14 mouse cellular contexts compared by ENCODE assay signal in genomic region chr11:105946694-105947154, GRCm38 (mm10). TPM values are rescaled to one million over a fixed set of nuclear protein-coding genes. Genes with fewer than 3 reads are reported as not detected.
DNase-seq lines count a peak whose midpoint lies in the region; ATAC-seq and TF ChIP-seq lines count a peak whose summit lies in the region.
"Had no signal": no experiment of that assay in that cellular context is flagged by ENCODE, and none has a peak within 500 bp of the region (broad histone marks: within the 10 kb centered on the region; RNA-seq: fewer than 3 reads in every experiment).

No protein-coding gene starts in this region.

- WGBS in lung, adult 2 months: 27% methylated on average over 11 of the region's 11 CpGs
- WGBS in intestine, embryonic 16.5 days: 33% methylated on average over 11 of the region's 11 CpGs
- WGBS in small intestine, adult 2 months: 26% methylated on average over 11 of the region's 11 CpGs

- no peak overlapping the region for H3K9ac ChIP-seq in intestine, embryonic 16.5 days (ENCODE audit: low read depth, low read length)
- H3K9ac ChIP-seq: neural tube, embryonic 15.5 days had no signal

- TF ChIP-seq CTCF in lung, adult 2 months (IDR thresholded peaks at IDR 0.05; ENCODE audit: insufficient read depth, low read length): no peak
- TF ChIP-seq CTCF in small intestine, adult 2 months (IDR thresholded peaks at IDR 0.05; ENCODE audit: extremely low read depth, insufficient read length, insufficient replicate concordance, low read depth, low read length): no peak

- H3K27me3 ChIP-seq in intestine, embryonic 16.5 days (replicated peaks; ENCODE audit: control insufficient read depth, insufficient read depth, low read length): peaks cover 4% of the 10 kb centered on the region; the same call in 1 of the 2 replicates
- H3K27me3 ChIP-seq in small intestine, adult 2 months (ENCODE audit: control insufficient read depth, insufficient read depth, low read length): no peaks in the 10 kb centered on the region
- H3K27me3 ChIP-seq: neural tube, embryonic 15.5 days had no signal

- peak; percentile 61 to 76 for DNase-seq in lung, adult 18-20 months
- no peak for DNase-seq in lung, adult 2 months
- DNase-seq in ZHBTc4 (ENCODE audit: low read depth, low spot score): peak; percentile 32
- DNase-seq in right cerebral cortex, postnatal 10 days (ENCODE audit: low spot score in 2 of 2): no peak
- DNase-seq in left cerebral cortex, postnatal 25 days (ENCODE audit: low spot score in 2 of 2): no peak
- DNase-seq in layer of hippocampus, postnatal 25 days (ENCODE audit: extremely low spot score in 1 of 2, low spot score in 1 of 2): no peak
- DNase-seq: heart, postnatal 36 days had no signal

- H3K9me3 ChIP-seq in intestine, embryonic 16.5 days (ENCODE audit: control insufficient read depth, low read length): no peaks in the 10 kb centered on the region
- H3K9me3 ChIP-seq: neural tube, embryonic 15.5 days had no signal

- H3K27ac ChIP-seq in intestine, embryonic 16.5 days (ENCODE audit: low read length): peak overlapping the region; percentile 42; the same call in 1 of the 2 replicates
- H3K27ac ChIP-seq in small intestine, adult 2 months (ENCODE audit: insufficient read depth, low read depth, low read length): peak overlapping the region; percentile 98
- H3K27ac ChIP-seq: macrophage; neural tube, embryonic 15.5 days had no signal

- TF ChIP-seq POLR2A in lung, adult 2 months (IDR thresholded peaks at IDR 0.05; ENCODE audit: borderline replicate concordance, extremely low read depth, low read depth, low read length): no peak
- no peak for TF ChIP-seq POLR2A in small intestine, adult 2 months (IDR thresholded peaks at IDR 0.05; ENCODE audit: low read depth, low read length)

- intact Hi-C loops in left cerebral cortex, postnatal 25 days (cut with DNase I): no loop called here

- no peak for ATAC-seq in intestine, embryonic 16.5 days

- H3K4me1 ChIP-seq in lung, adult 2 months (ENCODE audit: control insufficient read depth, insufficient read depth, low read length): peaks cover 22% of the 10 kb centered on the region
- H3K4me1 ChIP-seq in intestine, embryonic 16.5 days (ENCODE audit: control insufficient read depth, insufficient read depth, low read length): peaks cover 15% of the 10 kb centered on the region
- H3K4me1 ChIP-seq in small intestine, adult 2 months (ENCODE audit: control insufficient read depth, insufficient read depth, insufficient read length, low read length): peaks cover 46% of the 10 kb centered on the region

- H3K4me2 ChIP-seq in intestine, embryonic 16.5 days (ENCODE audit: low read depth, low read length): no peak overlapping the region
- H3K4me2 ChIP-seq: neural tube, embryonic 15.5 days had no signal

- no peak overlapping the region for H3K4me3 ChIP-seq in lung, adult 2 months (replicated peaks; ENCODE audit: extremely low read depth, low read depth, low read length)
- H3K4me3 ChIP-seq in intestine, embryonic 16.5 days (ENCODE audit: low read length): no peak overlapping the region
- H3K4me3 ChIP-seq in small intestine, adult 2 months (ENCODE audit: low read depth, low read length): peak overlapping the region; percentile 31
- H3K4me3 ChIP-seq: neural tube, embryonic 15.5 days had no signal

- no peaks in the 10 kb centered on the region for H3K36me3 ChIP-seq in intestine, embryonic 16.5 days (ENCODE audit: control insufficient read depth, insufficient read depth, low read length)
- H3K36me3 ChIP-seq in small intestine, adult 2 months (ENCODE audit: control insufficient read depth, insufficient read depth, low read length): no peaks in the 10 kb centered on the region
- H3K36me3 ChIP-seq: neural tube, embryonic 15.5 days had no signal

RNA-seq across cellular contexts. Expression of gene Cyb561, which starts 6.4 kb away (rescaled TPM):
- 102 and 105 TPM in 2 replicates for polyA plus RNA-seq in lung, adult 2 months (2012; rRNA removed)
- polyA plus RNA-seq in intestine, embryonic 16.5 days (2015; fragmentation: Nextera tagmentation; extraction: Ambion mirVana): 43.9 and 46.5 TPM in 2 replicates
- polyA plus RNA-seq in small intestine, adult 2 months (2012; rRNA removed): 36.2 and 56.3 TPM in 2 replicates
- 10 to 100 TPM; 85.8 to 88.9 TPM for total RNA-seq in left cerebral cortex, postnatal 25 days (2021)
- 10 to 100 TPM; 51.4 to 52.3 TPM for total RNA-seq in layer of hippocampus, postnatal 25 days (2021)
- polyA plus RNA-seq: macrophage had no signal

RNA-seq across cellular contexts. Expression of gene Ace, which starts 21.0 kb away (rescaled TPM):
- 704 and 832 TPM in 2 replicates for polyA plus RNA-seq in lung, adult 2 months (2012; rRNA removed)
- 18.6 and 41.2 TPM in 2 replicates for polyA plus RNA-seq in intestine, embryonic 16.5 days (2015; fragmentation: Nextera tagmentation; extraction: Ambion mirVana)
- polyA plus RNA-seq in small intestine, adult 2 months (2012; rRNA removed): 176 and 892 TPM in 2 replicates
- total RNA-seq in left cerebral cortex, postnatal 25 days (2021): 10 to 100 TPM; 10.9 to 12.2 TPM
- total RNA-seq in layer of hippocampus, postnatal 25 days (2021): 1 to 10 TPM; 6.2 to 7.7 TPM

RNA-seq across cellular contexts. Expression of gene Ace3, which starts 47.8 kb away (rescaled TPM):
- polyA plus RNA-seq in lung, adult 2 months (2012; rRNA removed): 2.2 and 2.4 TPM in 2 replicates
- 0.07 TPM in 1 of 2 replicates, not detected in the other for polyA plus RNA-seq in intestine, embryonic 16.5 days (2015; fragmentation: Nextera tagmentation; extraction: Ambion mirVana)
- not detected in 2 replicates for polyA plus RNA-seq in small intestine, adult 2 months (2012; rRNA removed)
- not detected for total RNA-seq in left cerebral cortex, postnatal 25 days (2021)
- total RNA-seq in layer of hippocampus, postnatal 25 days (2021): not detected
- total RNA-seq: ES-E14; gastrocnemius, adult 18-20 months; heart, postnatal 36 days; layer of hippocampus, adult 18-20 months had no signal
- polyA plus RNA-seq: macrophage; neural tube, embryonic 15.5 days had no signal

Comparison
In these comparisons a context has a peak if more than half of its experiments do, and no peak if none do; other contexts are left out.
1. DNase-seq: peak in lung, adult 18-20 months (2 of 2) and ZHBTc4 (single experiment); none in lung, adult 2 months (single experiment), right cerebral cortex, postnatal 10 days (0 of 2), left cerebral cortex, postnatal 25 days (0 of 2) and layer of hippocampus, postnatal 25 days (0 of 2).